Mouse (Mus musculus) forebrain, embryonic 12.5 days (tissue): ENCODE measurements around the gene Lin37. TPM values are rescaled to one million over a fixed set of nuclear protein-coding genes. Genes with fewer than 3 reads are reported as not detected.
A peak's percentile ranks its signal among the peaks of the same experiment; 100 is the strongest.

Experiments used
- ATAC-seq: fragments of 200-750 bp; cut with Nextera tagmentation; 2 replicates; pipeline ENCODE4 v1.8.0; 2017; ENCODE audit warnings: moderate TSS enrichment; ENCODE audit not compliant: low FRiP score
- H3K27ac ChIP-seq: fragments of 300-500 bp; sonication (generic); 2 replicates; pipeline ENCODE4 v1.5.1; 2016; ENCODE audit warnings: mild to moderate bottlenecking
- H3K27me3 ChIP-seq: fragments of 300-500 bp; sonication (generic); 2 replicates; pipeline ENCODE4 v1.6.1; 2016; ENCODE audit warnings: mild to moderate bottlenecking
- H3K36me3 ChIP-seq: fragments of 300-500 bp; sonication (generic); replicated peaks from 2 replicates; pipeline ENCODE4 v1.6.1; 2016; ENCODE audit warnings: mild to moderate bottlenecking
- H3K4me1 ChIP-seq: fragments of 300-500 bp; sonication (generic); 2 replicates; pipeline ENCODE4 v1.6.1; 2016
- H3K4me2 ChIP-seq: fragments of 300-500 bp; sonication (generic); 2 replicates; pipeline ENCODE4 v1.6.1; 2016; ENCODE audit warnings: mild to moderate bottlenecking, moderate library complexity
- H3K4me3 ChIP-seq: fragments of 300-500 bp; sonication (generic); replicated peaks from 2 replicates; pipeline ENCODE4 v1.5.1; 2016; ENCODE audit warnings: mild to moderate bottlenecking
- H3K9ac ChIP-seq: fragments of 300-500 bp; sonication (generic); 2 replicates; pipeline ENCODE4 v1.6.1; 2016; ENCODE audit warnings: mild to moderate bottlenecking
- H3K9me3 ChIP-seq: fragments of 300-500 bp; sonication (generic); 2 replicates; pipeline ENCODE4 v1.6.1; 2016
- WGBS: fragments of 180-500 bp; shearing (Covaris S2); methylation state at CpG from one replicate; pipeline ENCODE4 v1.1.7; 2016; 5-methylcytosine and 5-hydroxymethylcytosine counted together
- polyA plus RNA-seq: library from polyadenylated mRNA; unstranded; fragments of >200 nt; fragmentation: Nextera tagmentation; extraction: Ambion mirVana; gene quantifications from 2 replicates; pipeline ENCODE4 v1.2.1, GENCODE M21; 2016

The Lin37 gene
- polyA plus RNA-seq, result 51.7 and 63.1 TPM in 2 replicates

GRCm38 (mm10) chr7:30559443-30559954 lies at the start of gene Lin37:
TSS of gene Lin37 (minus strand) at chr7:30559838.
- peak; percentile 89 for ATAC-seq
- peak within 1 kb of the TSS; percentile 81 for H3K9ac ChIP-seq

DNA sequence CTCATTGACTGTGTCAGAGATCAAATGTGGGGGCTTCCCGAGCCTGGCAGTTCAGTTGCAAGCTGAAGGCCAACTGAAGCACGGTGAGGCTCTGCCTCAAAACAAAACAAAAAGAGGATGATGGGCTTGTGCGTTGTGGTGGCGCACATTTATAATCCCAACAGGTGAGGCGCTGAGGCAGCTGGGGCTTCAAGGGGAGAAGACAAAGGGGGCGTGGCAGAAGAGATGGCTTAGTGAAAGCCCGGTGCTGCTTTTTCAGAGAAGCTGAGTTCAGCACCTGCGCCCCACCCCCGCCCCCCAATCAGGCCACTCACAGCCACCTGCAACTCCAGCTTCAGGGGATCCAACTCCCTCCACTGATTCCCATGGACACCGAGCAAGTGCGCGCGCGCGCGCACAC lies 48.8 kb upstream of the Lin37 start:
- no peak overlapping the region for H3K4me3 ChIP-seq
- no peak overlapping the region for H3K4me2 ChIP-seq
- H3K27me3 ChIP-seq, result no peaks in the 10 kb centered on the region
- 43% methylated on average over 16 of the region's 16 CpGs for WGBS
- H3K36me3 ChIP-seq, result no peaks in the 10 kb centered on the region
- no peak overlapping the region for H3K9ac ChIP-seq
- ATAC-seq, result no peak
- no peak overlapping the region for H3K27ac ChIP-seq
- no peaks in the 10 kb centered on the region for H3K9me3 ChIP-seq
- no peaks in the 10 kb centered on the region for H3K4me1 ChIP-seq

More at GRCm38 (mm10) chr7:30559443-30559954, at the start of gene Lin37:
- Histone ChIP-seq H3K4me1 (peaks cover 34% of the 10 kb centered on the region), H3K27me3 (no peaks in the 10 kb centered on the region), H3K27ac (peak within 1 kb of the TSS; percentile 67), H3K4me2 (peak within 1 kb of the TSS; percentile 94), H3K9me3 (no peaks in the 10 kb centered on the region), H3K36me3 (peaks cover 35% of the 10 kb centered on the region), H3K4me3 (peak within 1 kb of the TSS; percentile 62)
- 0% methylated on average over 20 of the region's 20 CpGs for WGBS

GRCm38 (mm10) chr7:30607706-30608309 lies 48.2 kb upstream of the Lin37 start:
- ATAC-seq, result no peak
- H3K27me3 ChIP-seq, result no peaks in the 10 kb centered on the region
- H3K4me2 ChIP-seq, result no peak overlapping the region
- H3K27ac ChIP-seq, result no peak overlapping the region
- H3K9ac ChIP-seq, result no peak overlapping the region
- 33% methylated on average over 8 of the region's 8 CpGs for WGBS
- no peaks in the 10 kb centered on the region for H3K36me3 ChIP-seq
- H3K4me1 ChIP-seq, result no peaks in the 10 kb centered on the region
- H3K9me3 ChIP-seq, result no peaks in the 10 kb centered on the region
- no peak overlapping the region for H3K4me3 ChIP-seq

DNA sequence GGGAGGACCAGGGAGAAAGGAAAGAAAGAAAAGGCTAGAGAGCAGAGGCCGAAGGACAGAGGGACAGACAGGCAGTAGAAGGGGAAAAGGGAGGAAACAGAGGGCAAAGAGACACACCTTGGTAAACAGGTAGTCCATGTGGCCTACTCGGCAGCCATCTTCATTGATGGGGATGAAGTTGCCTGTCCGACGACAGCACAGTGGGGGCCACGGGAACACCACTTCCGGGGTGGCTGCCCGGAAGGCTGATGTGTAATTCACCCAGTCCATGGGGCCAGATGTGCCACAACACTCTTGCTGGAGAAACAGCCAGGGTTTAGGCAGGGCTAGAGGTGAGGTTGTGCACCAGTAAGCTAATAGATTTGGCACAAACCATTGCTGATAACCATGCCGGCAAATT lies 45.3 kb upstream of the Lin37 start:
- 89% methylated on average over 8 of the region's 8 CpGs for WGBS

GRCm38 (mm10) chr7:30604424-30604823 lies 44.8 kb upstream of the Lin37 start:
- no peaks in the 10 kb centered on the region for H3K27me3 ChIP-seq
- 65% methylated on average over 8 of the region's 8 CpGs for WGBS

More for the DNA sequence above, 45.3 kb upstream of the Lin37 start:
- no peak for ATAC-seq
- H3K4me1 ChIP-seq, result peaks cover 4% of the 10 kb centered on the region; the same call in 1 of the 2 replicates
- no peak overlapping the region for H3K4me2 ChIP-seq
- H3K4me3 ChIP-seq, result no peak overlapping the region
- H3K9ac ChIP-seq, result no peak overlapping the region
- no peaks in the 10 kb centered on the region for H3K9me3 ChIP-seq
- no peak overlapping the region for H3K27ac ChIP-seq
- H3K36me3 ChIP-seq, result no peaks in the 10 kb centered on the region
- no peaks in the 10 kb centered on the region for H3K27me3 ChIP-seq

GRCm38 (mm10) chr7:30602583-30602982 lies 42.9 kb upstream of the Lin37 start:
- no peak for ATAC-seq
- Histone ChIP-seq H3K4me1 (peaks cover 8% of the 10 kb centered on the region), H3K27me3 (no peaks in the 10 kb centered on the region), H3K9ac (no peak overlapping the region), H3K36me3 (no peaks in the 10 kb centered on the region), H3K9me3 (no peaks in the 10 kb centered on the region), H3K27ac (no peak overlapping the region), H3K4me3 (no peak overlapping the region), H3K4me2 (no peak overlapping the region)
- 68% methylated on average over 3 of the region's 3 CpGs for WGBS

More at GRCm38 (mm10) chr7:30604424-30604823, 44.8 kb upstream of the Lin37 start:
- Histone ChIP-seq H3K9me3 (no peaks in the 10 kb centered on the region), H3K4me1 (peaks cover 8% of the 10 kb centered on the region), H3K4me2 (no peak overlapping the region), H3K27ac (no peak overlapping the region), H3K4me3 (no peak overlapping the region), H3K9ac (no peak overlapping the region), H3K36me3 (no peaks in the 10 kb centered on the region)
- no peak for ATAC-seq

GRCm38 (mm10) chr7:30600651-30601050 lies 41.0 kb upstream of the Lin37 start:
- 0 out of 2 replicates have a peak overlapping the region, but pooled peaks have one; percentile 53 for H3K27ac ChIP-seq
- no peak overlapping the region for H3K9ac ChIP-seq
- peaks cover 8% of the 10 kb centered on the region for H3K4me1 ChIP-seq
- H3K4me3 ChIP-seq, result no peak overlapping the region
- no peaks in the 10 kb centered on the region for H3K27me3 ChIP-seq
- WGBS, result 69% methylated on average over 7 of the region's 7 CpGs
- no peaks in the 10 kb centered on the region for H3K9me3 ChIP-seq
- H3K36me3 ChIP-seq, result no peaks in the 10 kb centered on the region
- ATAC-seq, result no peak
- peak overlapping the region; percentile 40; the same call in 1 of the 2 replicates for H3K4me2 ChIP-seq

DNA sequence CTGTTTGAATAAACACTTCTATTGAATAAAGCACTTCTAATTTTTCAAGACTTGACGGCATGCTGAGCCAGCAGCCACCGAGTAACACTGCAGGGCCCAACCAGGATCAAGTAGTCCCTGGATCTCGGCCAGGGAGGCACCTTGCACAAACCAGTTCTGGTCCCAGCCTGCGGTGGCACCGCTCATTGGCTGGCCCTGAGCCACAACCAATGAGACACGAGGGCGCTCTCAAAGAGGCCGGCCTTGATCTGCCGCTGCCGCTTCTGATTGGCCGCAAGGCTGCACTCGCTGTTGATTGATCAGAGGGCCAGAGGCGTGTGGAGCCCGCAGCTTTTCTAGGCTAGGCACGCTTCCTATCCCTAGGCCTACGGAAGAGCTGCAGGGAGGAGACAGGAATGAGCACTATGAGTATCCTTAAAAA lies 40.3 kb upstream of the Lin37 start:
- Histone ChIP-seq H3K27ac (peak overlapping the region; percentile 53), H3K36me3 (no peaks in the 10 kb centered on the region), H3K9ac (peak overlapping the region; percentile 21; the same call in 1 of the 2 replicates), H3K4me3 (peak overlapping the region; percentile 13; the same call in 1 of the 2 replicates), H3K4me1 (peaks cover 8% of the 10 kb centered on the region), H3K4me2 (peak overlapping the region; percentile 40), H3K27me3 (no peaks in the 10 kb centered on the region), H3K9me3 (no peaks in the 10 kb centered on the region)
- ATAC-seq, result peak; percentile 99
- 2% methylated on average over 16 of the region's 16 CpGs for WGBS

- Histone ChIP-seq H3K4me2 (peak within 1 kb of the TSS; percentile 40), H3K27me3 (no peaks in the 10 kb centered on the region), H3K9ac (peak within 1 kb of the TSS; percentile 21; the same call in 1 of the 2 replicates), H3K4me1 (peaks cover 8% of the 10 kb centered on the region), H3K27ac (peak within 1 kb of the TSS; percentile 53; the same call in 1 of the 2 replicates), H3K4me3 (0 out of 2 replicates have a peak within 1 kb of the TSS, but pooled peaks have one; percentile 13), H3K36me3 (no peaks in the 10 kb centered on the region), H3K9me3 (no peaks in the 10 kb centered on the region)
- no peak for ATAC-seq
- WGBS, result 94% methylated on average over 12 of the region's 12 CpGs
Observed at GRCm38 (mm10) chr7:30598786-30599185, 39.1 kb upstream of the Lin37 start, which contains the start of gene Zbtb32. TSS of gene Zbtb32 (minus strand) at chr7:30598909.

- no peaks in the 10 kb centered on the region for H3K27me3 ChIP-seq
- ATAC-seq, result no peak
- H3K4me2 ChIP-seq, result no peak overlapping the region
- peaks cover 11% of the 10 kb centered on the region for H3K4me1 ChIP-seq
- no peaks in the 10 kb centered on the region for H3K36me3 ChIP-seq
- H3K4me3 ChIP-seq, result no peak overlapping the region
- H3K9ac ChIP-seq, result no peak overlapping the region
- no peak overlapping the region for H3K27ac ChIP-seq
- H3K9me3 ChIP-seq, result no peaks in the 10 kb centered on the region
- WGBS, result 71% methylated on average over 5 of the region's 5 CpGs
Observed at GRCm38 (mm10) chr7:30596811-30597210, 37.2 kb upstream of the Lin37 start.

- 86% methylated on average over 5 of the region's 5 CpGs for WGBS
- H3K4me3 ChIP-seq, result no peak overlapping the region
Observed at GRCm38 (mm10) chr7:30596093-30596492, 36.5 kb upstream of the Lin37 start.

GRCm38 (mm10) chr7:30594510-30595024 lies 34.9 kb upstream of the Lin37 start:
- Histone ChIP-seq H3K4me2 (no peak overlapping the region), H3K4me3 (no peak overlapping the region), H3K4me1 (peaks cover 10% of the 10 kb centered on the region), H3K9me3 (no peaks in the 10 kb centered on the region), H3K27me3 (no peaks in the 10 kb centered on the region), H3K9ac (no peak overlapping the region), H3K27ac (no peak overlapping the region), H3K36me3 (no peaks in the 10 kb centered on the region)
- WGBS, result 67% methylated on average over 4 of the region's 4 CpGs
- ATAC-seq, result no peak

More at GRCm38 (mm10) chr7:30596093-30596492, 36.5 kb upstream of the Lin37 start:
- Histone ChIP-seq H3K4me2 (no peak overlapping the region), H3K27ac (no peak overlapping the region), H3K9me3 (no peaks in the 10 kb centered on the region), H3K27me3 (no peaks in the 10 kb centered on the region), H3K9ac (no peak overlapping the region), H3K4me1 (peaks cover 11% of the 10 kb centered on the region), H3K36me3 (no peaks in the 10 kb centered on the region)
- ATAC-seq, result no peak
